Mouse (Mus musculus) liver, embryonic 13.5 days (tissue): ENCODE data around the gene Fus. TPM values are rescaled to one million over a fixed set of nuclear protein-coding genes. Genes with fewer than 3 reads are reported as not detected.

ENCODE experiments used
- ATAC-seq: fragments of 200-750 bp; cut with Nextera tagmentation; 2 replicates; pipeline ENCODE4 v1.8.0; 2017; ENCODE audit warnings: low read depth, mild to moderate bottlenecking, moderate number of reproducible peaks, moderate library complexity
- DNase-seq: peaks from one replicate; pipeline ENCODE4 v3.0.0; 2022
- H3K27ac ChIP-seq: fragments of 300-500 bp; sonication (generic); 2 replicates; pipeline ENCODE4 v1.5.1; 2015; ENCODE audit warnings: moderate library complexity, mild to moderate bottlenecking, inconsistent platforms
- H3K27me3 ChIP-seq: fragments of 300-500 bp; sonication (generic); 2 replicates; pipeline ENCODE4 v1.6.1; 2015; ENCODE audit warnings: mild to moderate bottlenecking, inconsistent platforms
- H3K36me3 ChIP-seq: fragments of 300-500 bp; sonication (generic); 2 replicates; pipeline ENCODE4 v1.6.1; 2015; ENCODE audit warnings: mild to moderate bottlenecking, inconsistent platforms
- H3K4me1 ChIP-seq: fragments of 300-500 bp; sonication (generic); replicated peaks from 2 replicates; pipeline ENCODE4 v1.6.1; 2015; ENCODE audit warnings: inconsistent platforms
- H3K4me2 ChIP-seq: fragments of 300-500 bp; sonication (generic); 2 replicates; pipeline ENCODE4 v1.6.1; 2015; ENCODE audit warnings: inconsistent platforms, mild to moderate bottlenecking, moderate library complexity
- H3K4me3 ChIP-seq: fragments of 300-500 bp; sonication (generic); replicated peaks from 2 replicates; pipeline ENCODE4 v1.5.1; 2015; ENCODE audit warnings: mild to moderate bottlenecking, inconsistent platforms
- H3K9ac ChIP-seq: fragments of 300-500 bp; sonication (generic); 2 replicates; pipeline ENCODE4 v1.6.1; 2015; ENCODE audit warnings: mild to moderate bottlenecking, inconsistent platforms
- H3K9me3 ChIP-seq: fragments of 300-500 bp; sonication (generic); replicated peaks from 2 replicates; pipeline ENCODE4 v1.6.1; 2016; ENCODE audit warnings: inconsistent platforms
- WGBS: fragments of 180-500 bp; shearing (Covaris S2); methylation state at CpG from one replicate; pipeline ENCODE4 v1.1.7; 2015; ENCODE audit not compliant: insufficient replicate concordance; 5-methylcytosine and 5-hydroxymethylcytosine counted together
- polyA plus RNA-seq: library from polyadenylated mRNA; unstranded; fragments of >200 nt; fragmentation: Nextera tagmentation; extraction: Ambion mirVana; gene quantifications from 2 replicates; pipeline ENCODE4 v1.2.1, GENCODE M21; 2015

The Fus gene
- polyA plus RNA-seq, 1 experiment from 2014 or later: 160 TPM

DNA sequence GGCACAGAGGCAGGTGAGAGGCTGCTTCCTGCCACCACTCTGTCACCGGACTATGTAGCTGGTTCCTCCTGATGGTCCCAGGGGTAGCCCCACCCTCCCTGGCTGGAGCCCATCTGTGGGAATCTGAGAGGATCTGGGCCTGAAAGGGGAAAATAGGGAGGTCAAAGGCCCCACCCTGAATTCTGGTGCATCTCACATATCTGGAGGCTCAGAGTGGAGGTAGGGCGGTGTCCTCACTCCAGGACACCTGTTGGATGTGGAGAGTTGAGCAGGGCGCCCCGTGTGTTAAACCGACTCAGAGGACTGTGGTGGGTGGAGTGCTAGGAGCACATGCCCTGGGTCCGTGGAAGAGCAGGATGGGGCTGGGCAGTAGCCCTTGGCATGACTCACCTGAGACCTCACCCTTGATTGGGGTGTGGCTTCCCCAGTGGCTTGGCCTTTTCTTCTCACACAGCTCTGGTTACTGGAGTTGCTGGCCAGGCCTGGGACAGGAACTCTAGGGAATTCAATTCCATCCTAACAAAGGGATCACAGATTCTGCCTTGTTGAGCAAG lies 20.7 kb upstream of the Fus start, which contains the start of gene Prss36:
Gene Prss36, minus strand, starts transcription at position 256 of the 554 bp plus-strand sequence.
- Histone ChIP-seq H3K4me3 (no peak within 1 kb of the TSS), H3K4me2 (no peak within 1 kb of the TSS), H3K9ac (no peak within 1 kb of the TSS), H3K27me3 (peaks cover 39% of the 10 kb centered on the region), H3K36me3 (no peaks in the 10 kb centered on the region), H3K4me1 (peaks cover 5% of the 10 kb centered on the region; the same call in 1 of the 2 replicates), H3K27ac (no peak within 1 kb of the TSS), H3K9me3 (no peaks in the 10 kb centered on the region)
- ATAC-seq (no peak), DNase-seq (no peak)
- 60% methylated on average over 6 of the region's 6 CpGs for WGBS

DNA sequence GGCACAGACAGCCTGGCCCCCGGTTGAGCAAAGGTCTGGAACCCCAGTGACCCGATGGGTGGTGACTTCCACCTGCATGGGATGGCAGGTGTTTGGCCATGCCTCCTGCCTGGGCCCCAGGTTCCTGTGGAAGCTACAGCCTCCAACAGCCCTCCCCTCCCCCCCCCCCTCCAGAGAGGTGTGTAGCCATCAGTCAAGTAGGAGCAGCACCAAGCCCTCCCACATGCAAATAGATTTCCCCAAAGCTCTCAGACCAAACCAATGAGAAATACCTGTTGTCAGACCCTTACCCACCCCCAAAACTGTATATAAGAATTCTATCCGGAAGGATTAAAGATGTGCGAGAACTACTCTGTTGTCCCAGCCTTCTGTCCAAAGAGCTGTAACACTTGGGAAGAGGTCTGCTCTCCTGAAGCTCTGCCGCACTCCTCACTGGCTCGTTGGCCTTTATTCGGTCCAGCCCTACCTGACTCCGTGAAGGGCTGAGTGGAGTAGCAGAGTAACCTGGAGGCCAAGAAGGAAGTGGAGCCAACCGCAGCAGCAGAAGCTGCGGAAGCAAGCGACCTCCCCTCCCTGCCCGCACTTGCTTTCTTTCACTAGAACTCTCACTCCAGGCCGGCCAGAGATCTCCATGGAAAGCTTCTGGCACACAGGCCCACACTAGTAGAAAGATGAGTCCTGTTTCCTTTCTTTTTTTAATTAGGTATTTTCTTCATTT lies 14.2 kb upstream of the Fus start:
- Histone ChIP-seq H3K4me2 (no peak overlapping the region), H3K4me1 (no peaks in the 10 kb centered on the region), H3K36me3 (no peaks in the 10 kb centered on the region), H3K27me3 (0 out of 2 replicates have a peak, but pooled peaks cover 2% of the 10 kb centered on the region), H3K9me3 (no peaks in the 10 kb centered on the region), H3K9ac (no peak overlapping the region), H3K4me3 (no peak overlapping the region), H3K27ac (no peak overlapping the region)
- DNase-seq (no peak), ATAC-seq (no peak)
- 22% methylated on average over 13 of the region's 13 CpGs for WGBS

DNA sequence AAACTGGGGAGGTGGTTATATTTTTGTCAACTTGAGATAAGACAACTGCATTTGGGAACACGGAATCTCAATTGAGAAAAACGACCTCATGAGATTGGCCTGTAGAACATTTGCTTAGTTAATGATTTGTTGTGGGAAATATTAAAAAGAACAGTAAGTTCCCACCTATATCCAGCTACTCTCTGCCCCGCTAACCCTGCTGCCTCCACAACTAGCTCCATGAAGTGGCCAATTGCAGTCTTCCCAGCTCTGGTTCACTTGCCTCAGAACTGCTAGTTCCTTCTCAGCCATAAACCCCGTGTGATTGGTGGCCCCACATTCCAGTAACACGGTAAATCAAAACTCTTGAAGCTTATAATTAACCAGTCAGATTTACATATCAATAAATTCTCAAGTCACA lies 7.9 kb upstream of the Fus start:
- Histone ChIP-seq H3K4me2 (no peak overlapping the region), H3K4me3 (no peak overlapping the region), H3K27ac (no peak overlapping the region), H3K4me1 (no peaks in the 10 kb centered on the region), H3K9ac (no peak overlapping the region), H3K27me3 (no peaks in the 10 kb centered on the region), H3K9me3 (no peaks in the 10 kb centered on the region), H3K36me3 (no peaks in the 10 kb centered on the region)
- 39% methylated on average over 5 of the region's 5 CpGs for WGBS
- no peak for ATAC-seq
- DNase-seq: no peak

DNA sequence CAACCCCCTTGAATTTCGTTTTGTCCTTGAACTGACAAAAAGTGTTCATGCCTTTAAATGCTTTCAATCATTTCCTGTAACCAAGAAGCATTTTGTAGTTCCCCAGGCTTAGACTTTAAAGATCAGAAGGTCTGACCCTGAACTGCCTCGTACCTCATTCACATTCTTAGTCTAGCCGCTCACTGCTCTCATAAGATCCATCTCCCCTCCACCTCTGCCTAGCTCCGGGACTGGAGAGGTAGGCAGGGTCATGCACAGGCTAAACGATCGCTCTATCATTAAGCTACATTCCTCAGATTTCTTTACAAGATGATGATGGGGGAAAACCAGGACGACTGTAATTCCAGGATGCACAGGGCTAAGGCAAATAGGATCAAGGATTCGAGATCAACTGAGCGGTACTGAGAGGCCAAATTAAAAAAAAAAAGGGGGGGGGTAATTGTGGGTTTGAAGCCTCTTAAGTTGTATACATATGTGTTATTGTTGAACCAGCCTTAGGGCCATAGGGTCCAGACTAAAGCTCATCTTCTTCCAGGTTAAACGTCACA lies 812 bp upstream of the Fus start:
- DNase-seq: no peak
- H3K9ac ChIP-seq: peak overlapping the region; percentile 89
- 22% methylated on average over 10 of the region's 10 CpGs for WGBS

DNA sequence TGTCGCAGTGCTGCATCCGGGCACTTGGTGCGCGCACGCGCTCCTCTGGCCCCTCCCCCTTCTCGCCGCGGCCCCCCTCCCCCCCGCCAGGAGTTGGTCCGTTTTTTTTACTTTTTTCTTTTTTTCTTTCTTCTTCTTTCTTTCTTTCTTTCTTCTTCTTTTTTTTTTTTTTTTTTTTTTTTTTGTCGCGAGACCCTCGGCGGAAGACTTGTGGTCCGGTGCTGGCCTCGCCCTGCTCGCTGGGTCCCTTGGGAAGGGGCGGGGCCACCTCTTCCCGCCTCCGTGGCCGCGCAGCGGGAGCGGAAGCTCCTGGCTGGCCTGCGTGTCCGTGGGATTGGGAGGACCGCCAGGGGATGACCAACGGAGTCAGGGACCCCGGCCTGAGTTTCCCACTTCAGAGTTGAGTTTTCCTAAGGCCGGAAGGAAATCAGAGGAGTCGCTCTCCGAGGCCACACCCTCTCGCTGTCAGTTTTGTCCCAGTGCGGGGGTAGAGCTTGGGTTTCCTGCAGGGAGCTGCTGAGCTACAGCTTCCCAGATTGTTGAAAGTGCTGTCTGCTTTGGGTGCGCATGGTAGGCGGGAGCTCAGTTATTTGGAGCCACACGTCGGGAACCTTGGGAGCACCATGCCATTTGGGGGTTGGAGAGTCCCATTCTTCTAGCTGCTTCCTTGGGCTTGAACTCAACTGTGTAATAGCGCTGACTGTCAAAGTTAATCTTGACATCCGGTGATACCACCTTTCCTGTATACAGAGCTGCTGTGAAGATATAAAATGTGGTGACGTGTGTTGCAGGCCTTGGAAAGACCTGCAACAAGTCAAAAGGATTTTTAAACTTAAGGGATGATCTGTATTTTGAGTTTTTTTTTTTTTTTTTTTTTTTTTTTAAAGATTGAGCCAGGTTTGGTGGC lies 918 bp downstream of the Fus start:
- Histone ChIP-seq H3K36me3 (peaks cover 43% of the 10 kb centered on the region), H3K4me1 (peaks cover 45% of the 10 kb centered on the region), H3K27me3 (no peaks in the 10 kb centered on the region), H3K9me3 (no peaks in the 10 kb centered on the region), H3K9ac (peak overlapping the region; percentile 89), H3K27ac (peak overlapping the region; percentile 93), H3K4me3 (peak overlapping the region; percentile 88), H3K4me2 (peak overlapping the region; percentile 87)
- WGBS: under 1% methylated on average over 41 of the region's 42 CpGs
- ATAC-seq (peak; percentile 57), DNase-seq (peak; percentile 64)

More for the DNA sequence above, 812 bp upstream of the Fus start:
- peaks cover 26% of the 10 kb centered on the region for H3K36me3 ChIP-seq
- peak overlapping the region; percentile 88 for H3K4me3 ChIP-seq
- H3K4me1 ChIP-seq: peaks cover 38% of the 10 kb centered on the region
- no peak for ATAC-seq
- H3K27me3 ChIP-seq: no peaks in the 10 kb centered on the region
- H3K27ac ChIP-seq: peak overlapping the region; percentile 93
- peak overlapping the region; percentile 87 for H3K4me2 ChIP-seq
- no peaks in the 10 kb centered on the region for H3K9me3 ChIP-seq

DNA sequence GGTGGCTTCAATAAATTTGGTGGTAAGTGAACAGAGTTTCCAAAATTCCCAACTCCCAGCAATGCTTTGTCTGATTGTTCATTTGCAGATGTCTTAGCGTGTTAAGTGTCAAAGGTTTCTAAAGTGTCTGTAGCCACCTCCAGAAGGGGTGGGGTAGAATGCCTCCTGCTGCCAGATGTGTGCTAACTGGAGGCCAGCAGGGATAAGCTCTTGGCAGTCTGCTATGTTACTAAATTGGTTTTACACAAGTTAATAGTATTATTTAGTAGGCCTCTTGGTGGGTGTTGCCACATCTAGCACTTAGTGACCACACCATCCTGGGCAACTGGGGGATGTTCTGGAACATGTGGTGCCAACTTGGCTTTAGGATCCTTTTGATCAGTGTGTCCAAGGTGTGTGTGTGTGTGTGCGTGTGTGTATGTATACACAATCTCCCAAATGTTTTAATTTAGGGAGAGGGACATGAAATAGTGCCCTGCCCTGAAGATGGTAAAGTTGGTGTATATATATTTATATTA lies 7.2 kb downstream of the Fus start:
- ATAC-seq: no peak
- WGBS: 88% methylated on average over 2 of the region's 2 CpGs
- Histone ChIP-seq H3K4me1 (peaks cover 20% of the 10 kb centered on the region), H3K4me3 (no peak overlapping the region), H3K4me2 (no peak overlapping the region), H3K9me3 (no peaks in the 10 kb centered on the region), H3K27me3 (no peaks in the 10 kb centered on the region), H3K36me3 (peaks cover 98% of the 10 kb centered on the region), H3K27ac (no peak overlapping the region), H3K9ac (no peak overlapping the region)
- DNase-seq: no peak

DNA sequence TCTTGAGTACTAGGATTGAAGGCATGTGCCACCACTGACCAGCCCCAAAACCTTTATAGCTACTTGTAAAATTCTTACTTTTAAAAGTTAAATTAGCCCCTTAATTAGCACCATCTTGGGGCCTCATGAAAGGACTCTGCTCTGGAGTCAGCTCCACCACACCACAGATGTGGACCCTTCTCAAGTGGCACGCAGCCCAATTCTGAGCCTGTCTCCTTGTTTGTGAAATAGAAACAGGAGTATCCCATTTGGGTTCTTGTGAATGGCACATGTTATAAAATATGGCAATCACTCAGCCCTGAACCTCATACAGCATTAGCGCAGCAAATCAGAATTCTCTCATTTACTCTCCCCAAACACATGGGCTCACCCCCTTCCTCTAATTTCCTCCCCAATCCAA lies 11.6 kb downstream of the Fus start:
- no peak overlapping the region for H3K4me2 ChIP-seq
- H3K9me3 ChIP-seq: no peaks in the 10 kb centered on the region
- H3K4me1 ChIP-seq: no peaks in the 10 kb centered on the region; the same call in 1 of the 2 replicates
- no peak overlapping the region for H3K4me3 ChIP-seq
- H3K9ac ChIP-seq: no peak overlapping the region
- DNase-seq (no peak), ATAC-seq (no peak)
- H3K27ac ChIP-seq: no peak overlapping the region
- WGBS: 95% methylated on average over 2 of the region's 2 CpGs
- no peaks in the 10 kb centered on the region for H3K27me3 ChIP-seq
- H3K36me3 ChIP-seq: peaks cover 98% of the 10 kb centered on the region

DNA sequence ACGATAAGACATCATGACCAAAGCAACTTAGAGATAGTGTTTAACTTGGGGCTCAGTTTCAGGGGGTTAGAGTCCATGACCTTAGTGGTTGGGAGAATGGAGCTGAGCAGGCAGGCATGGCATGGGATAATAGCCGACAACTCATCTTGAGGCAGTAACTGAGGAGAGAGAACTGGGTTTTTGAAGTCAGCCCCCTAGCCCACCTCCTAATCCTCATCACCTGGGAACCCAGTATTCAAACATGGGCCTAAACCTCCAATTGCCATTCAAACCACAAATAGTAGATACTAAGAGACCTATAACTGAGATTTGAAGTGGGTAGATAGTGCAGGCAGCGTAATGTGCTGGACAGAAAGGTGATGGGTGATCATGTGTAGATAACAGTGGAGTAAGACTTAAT lies 13.3 kb downstream of the Fus start:
- H3K4me2 ChIP-seq: no peak overlapping the region
- no peak overlapping the region for H3K9ac ChIP-seq
- H3K27me3 ChIP-seq: no peaks in the 10 kb centered on the region
- H3K4me3 ChIP-seq: no peak overlapping the region
- H3K36me3 ChIP-seq: peaks cover 98% of the 10 kb centered on the region
- H3K27ac ChIP-seq: no peak overlapping the region
- ATAC-seq (no peak), DNase-seq (no peak)
- WGBS: 80% methylated on average over 3 of the region's 3 CpGs
- H3K4me1 ChIP-seq: no peaks in the 10 kb centered on the region
- H3K9me3 ChIP-seq: no peaks in the 10 kb centered on the region

DNA sequence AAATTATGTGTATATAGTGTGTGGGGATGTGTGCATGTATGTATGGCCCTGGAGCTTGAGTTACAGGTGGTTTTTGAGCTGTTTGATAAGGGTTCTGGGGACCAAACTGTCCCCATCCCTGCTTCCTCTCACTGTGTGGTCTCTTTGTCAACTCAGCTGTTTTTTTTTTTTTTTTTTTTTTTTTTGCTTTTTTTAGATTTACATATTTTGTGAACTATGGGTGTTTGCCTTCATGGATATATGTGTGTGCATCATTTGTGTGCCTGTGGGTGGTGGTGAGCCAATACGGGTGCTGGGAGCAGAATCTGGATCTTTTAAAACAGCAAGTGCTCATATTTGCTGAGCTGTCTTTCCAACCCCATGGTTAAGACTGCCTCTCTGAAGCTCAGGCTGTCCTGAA lies 21.6 kb downstream of the Fus start:
- peaks cover 66% of the 10 kb centered on the region for H3K36me3 ChIP-seq

DNA sequence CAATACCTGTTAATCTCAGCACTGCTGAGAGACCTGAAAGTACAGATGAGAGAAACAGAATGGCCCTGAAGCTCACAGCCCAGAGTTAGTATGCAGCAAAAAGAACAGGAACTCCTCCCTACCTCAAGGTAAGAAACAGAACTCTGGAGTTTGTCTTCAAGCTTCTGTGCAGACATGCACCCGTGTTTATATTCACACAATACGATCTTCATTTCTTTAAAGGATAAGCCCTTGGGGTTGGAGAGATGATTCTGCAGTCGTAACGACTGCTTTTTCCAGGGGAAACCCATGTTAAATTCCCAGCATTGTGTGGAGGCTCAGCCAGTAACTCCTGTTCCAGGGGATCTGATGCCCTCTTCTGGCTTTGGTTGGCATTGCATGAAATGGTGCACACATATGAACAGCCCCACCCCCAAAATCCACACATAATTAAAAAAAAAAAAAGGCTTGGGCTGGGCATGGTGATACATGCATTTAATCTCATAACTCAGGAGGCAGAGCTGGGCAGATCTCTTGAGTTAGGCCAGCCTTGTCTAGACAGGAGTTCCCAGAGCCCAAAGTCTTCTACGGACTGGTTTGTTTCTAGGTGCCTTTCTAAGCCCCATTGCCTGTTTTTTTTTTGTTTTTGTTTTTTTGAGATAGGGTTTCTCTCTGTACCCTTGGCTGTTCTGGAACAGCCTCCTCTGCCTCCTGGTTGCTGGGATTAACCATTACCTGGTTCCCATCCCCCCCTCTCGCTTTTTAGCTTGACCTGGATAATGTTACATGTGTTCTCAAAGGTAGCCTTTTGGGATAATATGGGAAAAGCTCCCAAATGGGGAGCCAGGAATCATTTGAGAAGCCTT lies 24.6 kb downstream of the Fus start:
- 45% methylated on average over 6 of the region's 6 CpGs for WGBS
- Histone ChIP-seq H3K27ac (no peak overlapping the region; the same call in 1 of the 2 replicates), H3K9ac (peak overlapping the region; percentile 71; the same call in 1 of the 2 replicates)

More for the DNA sequence above, 21.6 kb downstream of the Fus start:
- WGBS: 87% methylated on average over 1 of the region's 1 CpGs
- ATAC-seq: no peak
- no peaks in the 10 kb centered on the region for H3K9me3 ChIP-seq
- H3K9ac ChIP-seq: no peak overlapping the region
- H3K4me3 ChIP-seq: no peak overlapping the region
- no peak overlapping the region for H3K27ac ChIP-seq
- no peak overlapping the region for H3K4me2 ChIP-seq
- no peak for DNase-seq
- H3K27me3 ChIP-seq: no peaks in the 10 kb centered on the region
- peaks cover 35% of the 10 kb centered on the region for H3K4me1 ChIP-seq

More for the DNA sequence above, 24.6 kb downstream of the Fus start:
- H3K4me1 ChIP-seq: peaks cover 43% of the 10 kb centered on the region
- peak overlapping the region; percentile 60; the same call in 1 of the 2 replicates for H3K4me3 ChIP-seq
- no peaks in the 10 kb centered on the region for H3K9me3 ChIP-seq
- peaks cover 37% of the 10 kb centered on the region for H3K36me3 ChIP-seq
- no peaks in the 10 kb centered on the region for H3K27me3 ChIP-seq
- H3K4me2 ChIP-seq: peak overlapping the region; percentile 78
- ATAC-seq (peak; percentile 35; the same call in 1 of the 2 replicates), DNase-seq (peak; percentile 53)
